Mouse (Mus musculus) bone marrow, adult 2 months (tissue): ENCODE data around the gene Zcchc10.

Experiments
- CTCF ChIP-seq: fragments of 200-500 bp; IDR thresholded peaks from 2 replicates; pipeline ENCODE4 v1.5.1; 2011; ENCODE audit warnings: low read length, control low read depth; ENCODE audit not compliant: control insufficient read depth, insufficient read depth
- POLR2A ChIP-seq: fragments of 200-500 bp; IDR thresholded peaks from 2 replicates; pipeline ENCODE4 v1.6.1; 2011; ENCODE audit warnings: low read depth, mild to moderate bottlenecking, control low read depth, low read length, borderline replicate concordance; ENCODE audit not compliant: control insufficient read depth

GRCm38 (mm10) chr11:53378918-53379317 lies 54.4 kb downstream of the Zcchc10 start:
- TF ChIP-seq CTCF (no peak), POLR2A (no peak)
